Mouse (Mus musculus): Measurements from ENCODE around the gene Usp47.

- no peak for TF ChIP-seq POLR2A (IDR thresholded peaks at IDR 0.05; ENCODE audit: low read depth, low read length)
- TF ChIP-seq CTCF (IDR thresholded peaks at IDR 0.05; ENCODE audit: extremely low read depth, insufficient read length, insufficient replicate concordance, low read depth, low read length): no peak
Observed at GRCm38 (mm10) chr7:112035804-112036203, 12.5 kb downstream of the Usp47 start.
